Mouse (Mus musculus) heart, embryonic 14.5 days (tissue): Measurements from ENCODE around the gene Ccdc126. TPM values are rescaled to one million over a fixed set of nuclear protein-coding genes. Genes with fewer than 3 reads are reported as not detected.

Source experiments
- ATAC-seq: fragments of 200-750 bp; cut with Nextera tagmentation; 2 replicates; pipeline ENCODE4 v1.8.0; 2017; ENCODE audit warnings: low read depth, moderate TSS enrichment; ENCODE audit not compliant: insufficient number of reproducible peaks, insufficient read depth, low FRiP score
- H3K27ac ChIP-seq, 2 experiments: fragments of 200-500 bp in 1 of 2; fragments of 300-500 bp in 1 of 2; sonication (generic) in 1 of 2; replicated peaks in 1 of 2; 2 replicates each; pipeline ENCODE4 v1.5.1; 2012 to 2014; ENCODE audit warnings: low read depth in 2 of 2, low read length in 2 of 2, control low read depth in 1 of 2, mild to moderate bottlenecking in 1 of 2, mixed read lengths in 1 of 2; ENCODE audit not compliant: control insufficient read depth in 1 of 2, insufficient read depth in 1 of 2
- H3K27me3 ChIP-seq: fragments of 300-500 bp; sonication (generic); 2 replicates; pipeline ENCODE4 v1.6.1; 2014; ENCODE audit warnings: mild to moderate bottlenecking, low read length, control low read depth; ENCODE audit not compliant: control insufficient read depth, insufficient read depth
- H3K36me3 ChIP-seq: fragments of 300-500 bp; sonication (generic); 2 replicates; pipeline ENCODE4 v1.6.1; 2014; ENCODE audit warnings: mild to moderate bottlenecking, control low read depth, low read length, mixed read lengths; ENCODE audit not compliant: control insufficient read depth, insufficient read depth
- H3K4me1 ChIP-seq, 2 experiments: fragments of 200-500 bp in 1 of 2; fragments of 300-500 bp in 1 of 2; sonication (generic) in 1 of 2; 2 replicates each; pipeline ENCODE4 v1.6.1; 2012 to 2014; ENCODE audit warnings: low read length in 2 of 2, control low read depth in 1 of 2, mixed read lengths in 1 of 2; ENCODE audit not compliant: control insufficient read depth in 2 of 2, insufficient read depth in 2 of 2
- H3K4me2 ChIP-seq: fragments of 300-500 bp; sonication (generic); 2 replicates; pipeline ENCODE4 v1.6.1; 2014; ENCODE audit warnings: mild to moderate bottlenecking, low read length
- H3K4me3 ChIP-seq, 2 experiments: fragments of 200-500 bp in 1 of 2; fragments of 300-500 bp in 1 of 2; sonication (generic) in 1 of 2; 2 replicates each; pipeline ENCODE4 v1.5.1; 2012 to 2014; ENCODE audit warnings: low read length in 2 of 2, mild to moderate bottlenecking in 2 of 2, control low read depth in 1 of 2, low read depth in 1 of 2, moderate library complexity in 1 of 2; ENCODE audit not compliant: control insufficient read depth in 1 of 2, insufficient read depth in 1 of 2
- H3K9ac ChIP-seq: fragments of 300-500 bp; sonication (generic); 2 replicates; pipeline ENCODE4 v1.6.1; 2014; ENCODE audit warnings: mild to moderate bottlenecking, low read length
- H3K9me3 ChIP-seq: fragments of 300-500 bp; sonication (generic); 2 replicates; pipeline ENCODE4 v1.6.1; 2016; ENCODE audit warnings: low read length, control low read depth; ENCODE audit not compliant: control insufficient read depth
- WGBS: fragments of 180-500 bp; shearing (Covaris S2); extraction: QIAGEN DNeasy Blood & Tissue Kit; methylation state at CpG from one replicate; pipeline ENCODE4 v1.1.7; 2014; 5-methylcytosine and 5-hydroxymethylcytosine counted together
- polyA plus RNA-seq: library from polyadenylated mRNA; unstranded; fragments of >200 nt; fragmentation: Nextera tagmentation; extraction: Ambion mirVana; gene quantifications from 2 replicates; pipeline ENCODE4 v1.2.1, GENCODE M21; 2014

Ccdc126 gene
- polyA plus RNA-seq, 1 experiment from 2014 or later = 9.6 TPM

GRCm38 (mm10) chr6:49372705-49373104, 53.6 kb downstream of the Ccdc126 start:
- H3K36me3 ChIP-seq = no peaks in the 10 kb centered on the region
- H3K27me3 ChIP-seq = no peaks in the 10 kb centered on the region
- H3K9ac ChIP-seq = no peak overlapping the region
- H3K4me2 ChIP-seq = no peak overlapping the region
- no peaks in the 10 kb centered on the region for H3K9me3 ChIP-seq
- WGBS = 58% methylated on average over 4 of the region's 4 CpGs
- ATAC-seq = no peak
- H3K27ac ChIP-seq = no peak overlapping the region
- no peak overlapping the region for H3K4me3 ChIP-seq
- H3K4me1 ChIP-seq = peaks cover 5 to 7% of the 10 kb centered on the region in 2 experiments; a peak in 3 of 4 replicates

- ATAC-seq = no peak
- Histone ChIP-seq H3K27me3 (no peaks in the 10 kb centered on the region), H3K4me1 (no peaks in the 10 kb centered on the region), H3K36me3 (no peaks in the 10 kb centered on the region), H3K4me2 (no peak overlapping the region), H3K9me3 (no peaks in the 10 kb centered on the region), H3K4me3 (no peak overlapping the region), H3K27ac (0 out of 4 replicates have a peak overlapping the region, but pooled peaks of 1 of the 2 experiments have one; percentile 6), H3K9ac (no peak overlapping the region)
- 48% methylated on average over 2 of the region's 2 CpGs for WGBS
Measured at GRCm38 (mm10) chr6:49373943-49374342, 54.9 kb downstream of the Ccdc126 start.

GRCm38 (mm10) chr6:49378328-49378727, 59.3 kb downstream of the Ccdc126 start:
- 52% methylated on average over 12 of the region's 12 CpGs for WGBS
- H3K36me3 ChIP-seq = 0 out of 2 replicates have a peak, but pooled peaks cover 3% of the 10 kb centered on the region

More at GRCm38 (mm10) chr6:49378328-49378727, 59.3 kb downstream of the Ccdc126 start:
- no peak for ATAC-seq
- Histone ChIP-seq H3K4me2 (no peak overlapping the region), H3K4me3 (no peak overlapping the region), H3K27ac (no peak overlapping the region), H3K27me3 (no peaks in the 10 kb centered on the region), H3K9ac (no peak overlapping the region), H3K4me1 (no peaks in the 10 kb centered on the region), H3K9me3 (no peaks in the 10 kb centered on the region)

Other genes with a start within 250 kb of the Ccdc126 start
- gene Malsu1, start 245.5 kb upstream of the Ccdc126 start, polyA plus RNA-seq = 59.3 and 59.8 TPM in 2 replicates
- 44.2 and 44.7 TPM in 2 replicates for gene Igf2bp3, start 104.3 kb upstream of the Ccdc126 start, polyA plus RNA-seq
- 30.6 and 36.1 TPM in 2 replicates for gene Tra2a, start 55.2 kb upstream of the Ccdc126 start, polyA plus RNA-seq
- gene Fam221a, start 48.5 kb downstream of the Ccdc126 start, polyA plus RNA-seq = 4.0 and 4.3 TPM in 2 replicates
- gene Stk31, start 76.3 kb downstream of the Ccdc126 start, polyA plus RNA-seq = not detected in 2 replicates